Mouse (Mus musculus): ENCODE data around the gene Gm12830.

DNA sequence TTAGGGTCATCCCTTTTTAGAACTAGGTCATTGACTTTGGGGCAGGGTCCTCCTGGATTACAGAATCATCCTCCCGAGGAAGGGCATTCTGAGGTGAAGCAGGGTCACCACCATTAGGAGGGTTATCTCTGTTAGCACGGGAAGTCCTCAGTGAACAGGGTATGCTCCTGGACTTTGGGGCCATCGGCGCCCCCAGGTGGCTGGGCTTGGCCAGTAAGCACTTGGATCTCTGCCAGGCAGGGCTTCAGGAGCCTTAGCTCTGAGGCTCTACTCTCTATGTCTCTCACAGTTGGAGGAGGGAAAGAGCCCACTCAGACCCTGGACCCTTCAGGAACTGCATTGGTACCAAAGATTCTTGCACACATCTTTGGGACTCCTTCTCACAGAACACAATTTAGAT, 76.3 kb downstream of the Gm12830 start:
- TF ChIP-seq CTCF (IDR thresholded peaks at IDR 0.05; ENCODE audit: insufficient read depth, low read depth, low read length) (no peak), POLR2A (IDR thresholded peaks at IDR 0.05; ENCODE audit: insufficient read depth, low read depth, low read length) (no peak)

All from olfactory bulb, adult 2 months (tissue).